Mouse (Mus musculus) brain, adult 2 months (tissue): ENCODE data around the gene Actl7a.

Experiments
- DNase-seq: peaks from one replicate; pipeline ENCODE4 v3.0.0; 2011; ENCODE audit warnings: low read depth, low spot score

Actl7a gene

GRCm38 (mm10) chr4:56743363-56744195 is at the start of gene Actl7a:
Gene Actl7a (plus strand): TSS chr4:56743413.
- DNase-seq = no peak

GRCm38 (mm10) chr4:56696401-56696800 is 46.8 kb upstream of the Actl7a start:
- DNase-seq = no peak

GRCm38 (mm10) chr4:56698671-56699070 is 44.5 kb upstream of the Actl7a start:
- no peak for DNase-seq

- no peak for DNase-seq
Observed at GRCm38 (mm10) chr4:56702234-56702633, 41.0 kb upstream of the Actl7a start.

GRCm38 (mm10) chr4:56713155-56713554 is 30.1 kb upstream of the Actl7a start:
- peak; percentile 88 for DNase-seq

- no peak for DNase-seq
Observed at GRCm38 (mm10) chr4:56716801-56717200, 26.4 kb upstream of the Actl7a start.

GRCm38 (mm10) chr4:56717932-56718331 is 25.3 kb upstream of the Actl7a start:
- no peak for DNase-seq

GRCm38 (mm10) chr4:56718573-56719442 is 24.4 kb upstream of the Actl7a start:
- DNase-seq = no peak

- no peak for DNase-seq
Observed at GRCm38 (mm10) chr4:56719456-56719855, 23.8 kb upstream of the Actl7a start.

GRCm38 (mm10) chr4:56720403-56720802 is 22.8 kb upstream of the Actl7a start:
- peak; percentile 67 for DNase-seq

- DNase-seq = peak; percentile 54
Observed at GRCm38 (mm10) chr4:56721469-56721868, 21.7 kb upstream of the Actl7a start.

GRCm38 (mm10) chr4:56722346-56722745 is 20.9 kb upstream of the Actl7a start:
- DNase-seq = no peak

- no peak for DNase-seq
Observed at GRCm38 (mm10) chr4:56723237-56723636, 20.0 kb upstream of the Actl7a start.

GRCm38 (mm10) chr4:56725839-56726238 is 17.4 kb upstream of the Actl7a start:
- peak; percentile 61 for DNase-seq

- DNase-seq = no peak
Observed at GRCm38 (mm10) chr4:56740020-56740485, 3.2 kb upstream of the Actl7a start, which contains the start of gene Gm26657. Gene Gm26657 (plus strand): TSS chr4:56740070.

GRCm38 (mm10) chr4:56740611-56741010 is 2.6 kb upstream of the Actl7a start:
- no peak for DNase-seq

- DNase-seq = no peak
Observed at GRCm38 (mm10) chr4:56741041-56741493, 2.1 kb upstream of the Actl7a start, which contains the start of gene Actl7b. Gene Actl7b (minus strand): TSS chr4:56741443.

GRCm38 (mm10) chr4:56742698-56743097 is 515 bp upstream of the Actl7a start:
- no peak for DNase-seq

GRCm38 (mm10) chr4:56746345-56746744 is 3.1 kb downstream of the Actl7a start:
- DNase-seq = no peak

GRCm38 (mm10) chr4:56747456-56747855 is 4.2 kb downstream of the Actl7a start:
- no peak for DNase-seq

GRCm38 (mm10) chr4:56756021-56756420 is 12.8 kb downstream of the Actl7a start:
- DNase-seq = no peak

GRCm38 (mm10) chr4:56756966-56757600 is 13.9 kb downstream of the Actl7a start:
- DNase-seq = peak; percentile 10
